Mouse (Mus musculus) frontal cortex, adult (tissue): ENCODE data around the gene Ptges3.
A peak's percentile ranks its signal among the peaks of the same experiment; 100 is the strongest.
"Not testable (repeated sequence)": the region's sequence is repeated elsewhere in the genome, so short reads cannot be mapped to it uniquely, and the experiment has no call there.

ENCODE experiments used
- ATAC-seq: cut with Nextera tagmentation; 2 replicates; pipeline ENCODE4 v1.9.2; 2017; ENCODE audit warnings: mild to moderate bottlenecking, moderate library complexity, mixed read lengths; ENCODE audit not compliant: low TSS enrichment

Ptges3 gene

DNA sequence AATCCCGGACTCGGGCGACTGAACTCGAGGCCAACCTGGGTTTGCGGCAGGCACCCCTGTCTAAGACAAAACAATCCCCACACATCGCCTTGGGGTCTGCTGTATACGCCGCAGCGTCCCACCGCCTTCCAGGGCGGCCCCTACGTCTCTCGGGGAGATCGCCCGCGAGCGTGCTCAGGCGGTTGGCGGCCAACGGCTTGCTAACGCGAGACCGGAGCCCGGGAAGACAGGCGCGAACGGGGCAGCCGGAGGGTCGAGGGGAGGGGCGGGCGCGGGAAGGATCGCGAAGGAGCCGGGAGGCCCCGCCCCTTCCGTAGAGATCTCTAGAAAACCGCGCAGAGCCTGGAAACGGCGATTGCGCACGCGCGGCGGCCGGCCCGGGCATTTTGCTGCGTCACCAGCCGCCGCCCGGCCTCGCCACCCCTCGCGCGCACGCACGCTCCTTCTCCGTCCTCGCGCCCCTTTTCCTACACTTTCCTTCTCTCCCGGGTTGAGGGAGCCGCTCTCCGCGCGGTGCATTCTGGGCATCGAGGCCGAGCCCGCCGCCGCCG, at the start of gene Ptges3:
Gene Ptges3, plus strand, starts transcription at position 354 of the 551 bp plus-strand sequence.
- peak; percentile 89 for ATAC-seq

DNA sequence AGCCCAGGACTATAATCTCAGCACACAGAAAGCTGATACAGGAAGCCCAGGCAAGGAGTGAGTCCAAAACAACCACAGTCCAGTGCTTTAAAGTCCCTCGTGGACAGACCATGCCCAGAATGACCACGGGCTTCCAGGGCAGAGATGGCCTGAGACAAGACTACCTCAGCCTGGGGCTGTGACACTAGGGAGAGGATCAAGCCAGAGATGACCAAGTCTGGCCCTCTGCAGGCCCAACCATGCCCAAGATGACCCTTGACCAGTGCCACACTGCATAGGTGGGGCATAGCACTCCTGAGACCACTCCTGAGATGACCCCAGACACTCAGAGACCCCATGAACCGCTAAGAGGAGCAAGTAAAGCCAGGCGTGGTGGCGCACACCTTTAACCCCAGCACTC, 49.0 kb upstream of the Ptges3 start:
- ATAC-seq = no peak

DNA sequence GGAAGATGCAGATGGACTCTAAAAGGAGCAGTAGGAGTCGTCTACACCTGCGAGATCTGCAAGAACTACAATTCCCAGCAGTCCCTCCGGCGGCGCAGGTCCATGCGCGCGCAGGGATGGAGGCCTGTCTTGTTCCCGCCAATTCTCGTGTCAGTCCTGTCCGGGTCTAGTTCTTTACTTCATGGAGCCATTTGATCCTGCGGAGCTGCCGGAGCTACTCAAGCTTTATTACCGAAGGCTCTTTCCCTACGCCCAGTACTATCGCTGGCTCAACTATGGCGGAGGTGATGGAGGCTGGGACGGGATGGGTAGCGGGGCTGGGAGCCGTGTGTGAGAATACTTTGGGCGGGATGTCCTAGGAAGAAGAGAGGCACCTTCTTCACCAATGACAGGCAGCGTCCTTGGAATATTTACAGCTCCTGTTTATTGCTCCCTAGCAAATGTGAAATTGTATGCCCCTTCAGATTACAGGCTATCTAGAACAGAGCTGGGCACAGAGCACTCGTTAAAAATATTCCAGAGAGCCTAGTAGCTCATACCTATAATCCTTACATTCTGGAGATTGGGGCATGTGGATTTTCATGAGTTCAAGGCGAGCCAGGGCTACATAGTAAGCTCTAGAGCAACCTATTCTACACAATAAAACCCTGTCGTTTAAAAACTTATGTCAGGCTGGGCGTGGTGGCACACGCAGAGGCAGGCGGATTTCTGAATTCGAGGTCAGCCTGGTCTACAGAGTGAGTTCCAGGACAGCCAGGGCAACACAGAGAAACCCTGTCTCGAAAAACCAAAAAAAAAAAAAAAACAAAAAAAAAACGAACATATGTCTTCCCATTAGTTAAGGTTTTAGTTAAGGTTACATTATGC, 43.5 kb upstream of the Ptges3 start, which contains the start of gene Prim1:
Gene Prim1, plus strand, starts transcription at position 101 of the 867 bp plus-strand sequence.
- ATAC-seq = peak; percentile 97

DNA sequence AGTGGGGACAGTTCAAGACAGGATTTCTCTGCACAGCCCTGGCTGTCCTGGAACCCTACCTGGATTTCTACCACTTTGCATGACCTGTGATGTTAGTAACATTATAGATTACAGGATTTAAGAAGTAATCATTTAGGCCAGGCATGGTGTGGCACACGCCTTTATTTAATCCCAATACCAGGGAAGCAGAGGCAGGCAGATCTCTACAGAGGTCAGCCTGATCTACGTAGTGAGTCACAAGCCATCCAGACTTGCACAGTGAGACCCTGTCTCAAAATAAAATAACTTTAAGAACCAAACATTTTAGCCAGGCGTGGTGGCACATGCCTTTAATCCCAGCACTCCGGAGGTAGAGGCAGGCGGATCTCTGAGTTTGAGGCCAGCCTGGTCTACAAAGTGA, 36.6 kb upstream of the Ptges3 start:
- ATAC-seq = no peak

DNA sequence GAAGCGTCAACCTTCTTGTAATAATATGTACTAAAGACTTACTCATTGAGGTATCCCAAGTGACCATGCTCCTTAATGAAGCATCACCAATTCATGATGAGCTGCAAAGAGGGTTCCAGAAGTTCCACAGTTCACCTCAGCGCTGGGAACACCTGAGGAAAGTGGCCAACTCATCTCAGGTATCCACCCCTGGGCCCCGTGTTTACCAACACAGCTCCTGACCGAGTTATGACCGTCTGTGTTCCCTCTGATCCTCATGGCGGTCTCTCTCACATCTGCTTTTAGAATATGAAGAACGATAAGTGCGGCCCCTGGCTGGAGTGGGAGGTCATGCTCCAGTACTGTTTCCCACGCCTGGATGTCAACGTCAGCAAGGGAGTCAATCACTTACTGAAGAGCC, 35.3 kb upstream of the Ptges3 start:
- ATAC-seq = no peak

DNA sequence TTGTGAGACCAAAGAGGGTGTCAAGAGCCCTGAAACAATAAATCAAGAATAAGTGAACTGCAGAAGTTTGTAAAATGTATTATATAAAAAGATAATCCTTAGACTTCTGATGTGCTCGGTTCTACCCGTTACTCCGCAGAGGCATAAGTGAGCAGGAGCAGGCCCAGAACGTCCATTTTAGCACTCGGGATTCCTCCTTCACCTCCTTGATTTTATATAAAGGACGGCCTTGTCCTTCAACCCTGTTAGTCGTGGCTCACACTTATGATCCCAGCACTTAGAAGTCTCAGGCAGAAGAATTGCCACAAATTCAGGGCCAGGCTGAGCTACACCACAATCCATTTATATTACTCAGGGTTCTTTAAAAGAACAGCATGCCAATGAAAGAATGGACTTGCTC, 28.8 kb upstream of the Ptges3 start:
- no peak for ATAC-seq

DNA sequence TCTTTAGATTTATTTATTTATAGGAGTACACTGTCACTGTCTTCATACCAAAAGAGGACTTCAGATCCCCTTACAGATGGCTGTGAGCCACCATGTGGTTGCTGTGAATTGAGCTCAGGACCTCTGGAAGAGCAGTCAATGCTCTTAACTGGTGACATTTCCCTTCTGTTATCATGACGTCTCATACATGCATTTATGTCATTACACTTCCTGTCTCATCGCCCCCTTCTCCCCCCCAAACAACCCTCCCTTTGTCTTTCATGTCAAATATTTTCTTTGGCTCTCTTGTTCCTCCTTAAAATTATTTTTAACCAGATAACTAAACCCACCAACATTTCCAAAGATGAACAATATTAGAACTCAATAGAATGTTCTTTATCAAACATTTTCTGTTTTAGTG, 27.9 kb upstream of the Ptges3 start:
- no peak for ATAC-seq

DNA sequence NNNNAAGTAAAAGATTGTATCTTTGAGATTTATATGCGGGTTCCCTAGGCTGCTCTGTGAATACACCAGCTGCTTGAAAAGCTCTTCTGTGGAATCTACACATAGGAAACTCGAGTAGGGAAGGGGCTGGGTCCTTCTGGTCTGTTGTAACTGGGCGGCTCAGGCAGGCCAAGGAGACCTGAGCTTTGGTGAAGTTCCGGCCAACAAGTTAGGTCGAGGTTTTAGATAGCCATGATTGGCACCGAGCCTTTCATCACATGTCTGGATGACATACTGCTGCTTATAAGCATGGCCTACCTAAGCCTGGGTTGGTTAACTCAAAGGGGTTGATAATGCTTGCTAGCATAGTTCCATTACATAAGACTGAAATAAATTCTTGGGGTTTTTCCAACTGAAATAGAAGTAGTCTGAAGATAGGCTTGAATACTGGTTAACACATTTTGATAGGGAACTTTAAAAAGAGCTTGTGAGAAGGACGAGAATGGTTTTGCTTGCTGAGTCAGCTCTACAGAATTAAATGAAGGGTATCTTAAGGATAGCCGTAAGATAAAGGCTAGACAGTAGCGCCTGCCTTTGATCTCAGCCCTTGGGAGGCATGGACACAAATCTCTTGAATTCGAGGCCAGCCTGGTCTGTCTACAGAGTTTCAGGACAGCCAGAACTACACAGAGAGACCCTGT, 21.9 kb upstream of the Ptges3 start:
- peak; percentile 10; the same call in 1 of the 2 replicates for ATAC-seq

DNA sequence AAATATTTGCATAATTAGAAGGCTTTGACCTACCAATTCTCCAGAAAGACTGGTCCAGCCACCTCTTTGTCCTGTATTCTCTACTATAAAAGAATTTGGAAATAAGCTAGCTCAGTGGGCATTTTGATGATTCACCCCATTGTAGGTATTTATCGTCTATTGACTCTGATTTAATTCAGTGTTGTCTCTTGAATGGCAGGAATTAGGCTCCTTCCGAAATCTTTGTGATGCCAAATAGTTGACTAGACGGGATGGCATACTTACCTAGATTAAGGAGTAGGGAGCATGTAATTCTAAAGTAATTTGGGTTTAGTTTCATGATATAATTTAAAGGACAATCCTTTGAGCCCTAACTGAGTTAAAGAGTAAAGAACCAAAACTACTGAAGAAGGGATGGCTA, 20.8 kb upstream of the Ptges3 start:
- ATAC-seq = no peak

DNA sequence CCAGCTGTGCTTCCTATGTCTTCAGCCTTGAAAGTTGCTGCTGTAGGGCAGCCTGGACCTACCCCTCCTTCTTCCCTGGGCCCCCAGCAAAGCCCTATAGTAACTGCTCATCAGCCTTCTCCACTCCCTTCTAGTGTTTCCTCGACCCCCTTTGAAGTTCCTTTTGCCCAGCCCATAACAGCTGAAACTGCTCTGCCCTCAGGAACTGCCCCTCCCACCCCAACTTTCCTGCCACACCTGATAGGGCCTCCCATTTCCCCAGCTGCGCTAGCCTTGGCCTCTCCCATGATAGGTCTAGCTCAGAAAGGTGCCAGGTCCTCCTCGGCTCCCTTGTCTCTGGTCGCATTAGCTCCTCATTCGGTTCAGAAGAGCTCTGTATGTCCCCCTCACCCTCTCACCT, 19.6 kb upstream of the Ptges3 start:
- no peak for ATAC-seq

DNA sequence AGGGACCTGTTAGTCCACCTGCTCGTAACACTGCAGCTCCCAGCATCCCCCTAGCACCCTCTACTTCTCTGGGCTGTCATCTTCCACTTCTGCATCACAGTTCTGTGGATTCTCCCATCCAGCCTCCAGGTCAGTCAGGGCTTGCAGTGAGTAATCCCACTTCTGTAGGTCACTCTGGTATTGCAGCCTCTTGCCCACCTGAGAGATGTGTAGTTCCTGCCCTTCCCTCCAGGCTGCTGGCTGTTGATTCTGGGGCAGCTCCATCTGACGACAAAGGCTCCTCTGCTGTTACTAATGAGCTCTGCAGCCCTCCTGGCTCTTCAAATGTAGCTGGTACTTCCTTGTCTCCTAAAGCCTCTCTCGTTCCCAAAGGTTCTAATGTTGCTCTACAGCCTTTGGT, 18.9 kb upstream of the Ptges3 start:
- ATAC-seq = no peak

DNA sequence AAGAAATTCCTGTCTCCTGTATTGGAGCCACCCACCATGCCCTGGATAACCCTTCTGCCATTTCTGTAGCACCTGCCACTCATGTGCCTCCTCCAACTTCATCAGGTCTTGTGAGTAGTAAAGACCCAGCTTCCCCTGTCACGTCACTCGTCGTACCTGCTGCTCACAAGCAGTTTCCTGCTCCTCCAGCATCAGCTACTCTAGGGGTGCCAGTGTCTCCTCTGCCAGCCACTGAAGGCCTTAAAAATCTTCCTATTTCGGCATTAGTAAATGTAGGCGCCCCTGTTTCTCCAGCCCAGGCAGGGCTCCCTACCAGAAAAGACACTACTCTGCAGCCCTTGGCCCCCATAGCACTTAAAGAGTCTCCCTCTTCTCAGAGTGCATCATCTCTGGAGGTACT, 18.5 kb upstream of the Ptges3 start:
- ATAC-seq = no peak

DNA sequence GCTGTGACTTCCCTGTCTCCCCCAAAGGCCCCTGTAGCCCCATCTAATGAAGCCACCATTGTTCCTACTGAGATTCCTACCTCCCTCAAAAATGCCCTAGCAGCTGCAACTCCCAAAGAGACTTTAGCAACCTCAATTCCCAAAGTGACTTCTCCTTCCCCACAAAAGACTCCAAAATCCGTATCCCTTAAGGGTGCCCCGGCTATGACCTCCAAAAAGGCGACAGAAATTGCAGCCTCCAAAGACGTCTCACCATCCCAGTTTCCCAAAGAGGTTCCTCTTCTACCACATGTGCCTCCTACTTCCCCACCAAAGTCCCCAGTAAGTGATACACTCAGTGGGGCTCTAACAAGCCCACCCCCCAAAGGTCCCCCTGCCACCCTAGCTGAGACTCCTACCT, 17.1 kb upstream of the Ptges3 start:
- ATAC-seq = no peak

DNA sequence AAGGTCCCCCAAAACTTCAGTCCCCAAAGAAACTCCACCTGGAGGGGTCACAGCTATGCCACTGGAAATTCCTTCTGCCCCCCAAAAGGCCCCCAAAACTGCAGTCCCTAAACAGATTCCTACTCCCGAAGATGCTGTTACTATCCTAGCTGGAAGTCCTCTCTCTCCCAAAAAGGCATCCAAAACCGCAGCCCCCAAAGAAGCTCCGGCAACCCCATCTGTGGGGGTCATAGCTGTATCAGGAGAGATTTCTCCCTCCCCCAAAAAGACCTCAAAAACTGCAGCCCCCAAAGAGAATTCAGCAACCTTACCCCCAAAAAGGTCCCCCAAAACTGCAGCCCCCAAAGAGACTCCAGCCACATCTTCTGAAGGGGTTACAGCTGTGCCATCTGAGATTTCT, 16.3 kb upstream of the Ptges3 start:
- ATAC-seq = no peak

DNA sequence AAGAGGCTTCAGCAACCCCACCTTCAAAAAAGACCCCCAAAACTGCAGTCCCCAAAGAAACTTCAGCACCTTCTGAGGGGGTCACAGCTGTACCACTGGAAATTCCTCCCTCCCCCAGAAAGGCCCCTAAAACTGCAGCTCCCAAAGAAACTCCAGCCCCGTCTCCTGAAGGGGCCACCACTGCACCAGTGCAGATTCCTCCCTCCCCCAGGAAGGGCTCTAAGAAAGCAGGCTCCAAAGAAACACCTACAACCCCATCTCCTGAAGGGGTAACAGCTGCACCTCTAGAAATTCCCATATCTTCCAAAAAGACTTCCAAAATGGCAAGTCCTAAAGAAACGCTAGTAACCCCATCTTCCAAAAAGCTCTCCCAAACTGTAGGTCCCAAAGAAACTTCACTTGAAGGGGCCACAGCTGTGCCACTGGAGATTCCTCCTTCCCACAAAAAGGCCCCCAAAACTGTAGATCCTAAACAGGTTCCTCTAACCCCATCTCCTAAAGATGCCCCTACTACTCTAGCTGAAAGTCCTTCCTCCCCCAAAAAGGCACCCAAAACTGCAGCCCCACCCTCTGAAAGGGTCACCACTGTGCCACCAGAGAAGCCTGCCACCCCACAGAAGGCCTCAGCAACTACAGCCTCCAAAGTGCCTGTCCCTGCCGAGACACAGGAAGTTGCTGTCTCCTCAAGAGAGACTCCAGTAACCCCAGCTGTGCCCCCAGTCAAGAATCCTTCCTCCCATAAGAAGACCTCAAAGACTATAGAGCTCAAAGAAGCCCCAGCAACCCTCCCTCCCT, 15.5 kb upstream of the Ptges3 start:
- no peak for ATAC-seq

DNA sequence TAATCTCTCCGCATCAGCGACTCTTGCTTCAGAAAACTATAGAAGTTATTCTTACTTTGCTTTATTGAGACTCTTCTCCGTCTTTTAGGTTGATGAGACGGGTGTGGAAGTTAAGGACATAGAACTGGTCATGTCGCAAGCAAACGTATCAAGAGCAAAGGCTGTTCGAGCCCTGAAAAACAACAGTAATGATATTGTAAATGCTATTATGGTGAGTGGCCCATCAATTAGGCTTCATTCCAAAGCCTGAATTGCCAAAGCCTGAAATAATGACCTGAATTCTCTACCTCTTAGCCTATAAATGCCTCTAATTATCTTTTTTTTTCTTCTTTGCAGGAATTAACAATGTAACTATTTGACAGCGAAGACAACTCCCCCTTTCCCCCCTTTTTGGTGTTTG, 10.6 kb upstream of the Ptges3 start:
- ATAC-seq = no peak

DNA sequence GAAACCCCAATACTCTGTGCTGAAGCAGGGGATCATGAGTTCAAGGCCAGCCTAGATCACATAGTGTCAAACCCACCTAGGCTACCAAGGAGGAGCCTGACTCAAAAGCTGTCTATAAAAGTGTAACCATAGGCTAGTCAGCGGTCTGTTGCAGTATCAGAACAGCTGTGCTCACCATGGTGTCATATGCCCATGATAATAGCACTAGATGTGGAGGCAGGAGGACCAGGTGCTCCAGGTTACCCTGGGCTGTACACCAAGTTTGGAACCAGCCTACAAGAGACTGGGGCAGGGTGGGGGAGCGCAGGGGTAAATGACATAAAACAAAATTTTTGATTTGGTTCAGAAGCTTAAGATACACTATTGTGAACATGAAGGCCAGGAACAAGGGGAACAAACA, 9.0 kb upstream of the Ptges3 start:
- no peak for ATAC-seq

DNA sequence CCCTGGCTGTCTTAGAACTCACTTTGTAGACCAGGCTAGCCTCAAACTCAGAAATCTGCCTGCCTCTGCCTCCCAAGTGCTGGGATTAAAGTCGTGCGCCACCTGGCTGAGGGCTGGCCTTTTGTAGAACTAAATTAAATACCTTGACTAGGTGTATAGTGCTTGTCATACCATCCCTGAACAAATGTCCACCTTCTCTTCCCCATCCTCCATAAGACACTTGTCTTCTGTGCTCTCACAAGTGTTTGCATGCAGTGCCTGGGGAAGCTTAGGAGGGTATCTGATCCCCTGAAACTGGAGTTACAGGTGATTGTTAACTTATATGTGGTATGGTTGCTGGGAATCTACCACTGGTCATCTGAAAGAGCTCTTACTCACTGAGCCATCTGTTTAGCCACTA, 8.4 kb upstream of the Ptges3 start:
- ATAC-seq = no peak

DNA sequence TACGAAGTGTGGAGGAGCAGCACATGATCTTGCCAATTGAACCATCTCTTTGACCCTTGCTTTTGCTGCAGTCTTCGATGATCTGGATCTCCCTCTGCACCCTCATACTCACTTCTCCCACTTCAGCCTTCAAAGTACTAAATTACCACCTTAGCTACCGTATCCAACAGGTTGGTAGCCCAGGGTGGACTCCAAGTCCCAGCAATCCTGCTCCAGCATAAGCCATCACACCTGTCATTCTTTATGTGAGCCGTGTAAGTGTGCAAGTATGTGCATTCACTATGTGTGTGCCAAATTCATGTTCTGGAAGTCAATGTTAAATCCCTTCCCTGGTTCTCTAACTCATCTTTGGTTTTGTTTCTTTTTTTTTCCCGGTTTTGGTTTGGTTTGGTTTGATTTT, 7.2 kb upstream of the Ptges3 start:
- no peak for ATAC-seq

DNA sequence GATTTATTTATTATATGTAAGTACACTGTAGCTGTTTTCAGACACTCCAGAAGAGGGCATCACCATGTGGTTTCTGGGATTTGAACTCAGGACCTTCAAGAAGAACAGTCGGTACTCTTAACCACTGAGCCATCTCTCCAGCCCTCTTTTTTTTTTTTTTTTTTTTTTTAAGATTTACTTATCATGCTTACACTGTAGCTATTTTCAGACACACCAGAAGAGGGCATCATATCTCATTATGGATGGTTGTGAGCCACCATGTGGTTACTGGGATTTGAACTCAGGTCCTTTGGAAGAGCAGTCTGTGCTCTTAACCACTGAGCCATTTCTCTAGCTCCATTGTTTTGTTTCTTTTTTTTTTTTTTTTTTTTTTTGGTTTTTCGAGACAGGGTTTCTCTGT, 6.6 kb upstream of the Ptges3 start:
- ATAC-seq = not testable (repeated sequence)

DNA sequence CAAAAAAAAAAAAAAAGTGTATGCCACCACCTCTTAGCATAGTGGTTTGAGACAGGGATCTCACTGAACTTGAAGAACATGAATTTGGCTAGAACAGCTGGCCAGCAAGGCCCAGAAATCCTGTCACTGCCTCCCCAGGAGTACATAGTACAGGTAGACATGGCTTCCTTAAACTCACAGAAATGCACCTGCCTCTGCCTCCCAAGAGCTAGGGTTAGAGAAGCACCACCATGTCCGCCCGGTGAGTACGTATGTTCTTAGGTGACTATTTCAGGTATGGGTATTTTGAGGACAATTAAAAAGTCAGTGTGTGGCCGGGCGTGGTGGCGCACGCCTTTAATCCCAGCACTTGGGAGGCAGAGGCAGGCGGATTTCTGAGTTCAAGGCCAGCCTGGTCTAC, 5.8 kb upstream of the Ptges3 start:
- ATAC-seq = no peak

DNA sequence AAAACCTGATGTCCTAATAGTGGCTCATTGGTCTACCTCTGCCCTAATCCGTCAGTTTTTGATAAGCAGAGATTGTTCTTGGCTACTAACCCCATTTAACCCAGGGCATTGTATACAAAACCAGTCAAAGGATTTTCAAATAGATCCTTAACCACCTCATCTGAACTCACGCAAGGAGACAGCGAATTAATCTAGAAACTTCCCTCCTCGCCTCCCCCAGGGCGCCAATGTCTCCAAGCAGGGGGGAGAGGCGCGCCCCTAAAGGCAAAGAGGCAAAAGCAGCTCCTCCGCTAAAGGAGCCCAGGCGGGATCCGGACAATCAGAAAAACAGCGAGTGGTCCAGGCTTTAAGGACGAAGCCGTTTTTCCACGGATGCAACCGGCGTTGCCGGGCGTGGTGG, 570 bp upstream of the Ptges3 start:
- ATAC-seq = peak; percentile 22
